Mouse (Mus musculus) right cerebral cortex, postnatal 10 days (tissue): ENCODE results near the gene Lrrc4c.

Experiments used
- DNase-seq, 2 experiments: peaks; one replicate each; pipeline ENCODE4 v3.0.0; 2021; ENCODE audit warnings: low spot score in 2 of 2

Gene Lrrc4c

DNA sequence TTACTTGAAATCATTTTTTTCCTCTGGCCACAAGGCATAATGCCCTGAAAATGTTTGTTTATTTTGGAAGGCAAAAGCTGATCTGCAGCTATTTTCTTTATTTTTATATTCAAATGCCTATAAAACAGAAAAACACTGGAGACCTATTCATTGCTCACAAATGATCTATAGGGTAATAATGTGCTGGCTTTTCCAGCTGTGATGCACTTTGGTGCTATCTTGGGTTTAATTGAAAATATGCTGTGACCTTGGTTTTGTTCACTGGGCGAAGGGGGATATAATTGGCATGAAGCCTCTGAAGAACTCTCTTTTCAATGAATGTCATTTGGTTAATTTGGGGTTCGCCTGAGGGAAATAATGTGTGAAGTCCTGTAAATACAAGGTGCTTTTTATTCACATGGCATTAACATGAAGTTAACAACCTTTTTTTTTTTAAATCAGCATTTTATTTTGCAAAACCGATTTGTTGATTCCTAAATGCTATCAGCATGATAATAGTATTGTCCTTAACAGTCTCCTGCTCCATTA, 1286.8 kb downstream of the Lrrc4c start:
- no peak for DNase-seq

DNA sequence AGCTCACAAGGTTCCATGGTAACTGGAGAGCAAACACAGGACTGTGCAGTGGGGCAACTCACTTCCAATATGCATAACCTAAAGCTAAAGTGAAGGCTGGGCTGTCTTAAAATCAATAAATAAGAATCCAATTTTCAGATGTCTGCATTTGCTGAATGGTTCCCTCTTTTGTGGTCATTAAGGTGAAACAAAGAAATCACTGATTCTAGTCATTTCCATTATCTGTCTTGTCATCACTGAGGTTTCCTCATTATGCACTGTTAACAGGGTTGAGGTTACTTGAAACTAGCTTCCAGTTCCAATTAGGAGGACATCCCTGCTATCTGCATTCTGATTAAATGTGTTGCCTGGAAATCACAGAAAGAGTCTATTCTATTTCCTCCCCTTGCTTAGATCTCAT, 1291.5 kb downstream of the Lrrc4c start:
- no peak for DNase-seq

DNA sequence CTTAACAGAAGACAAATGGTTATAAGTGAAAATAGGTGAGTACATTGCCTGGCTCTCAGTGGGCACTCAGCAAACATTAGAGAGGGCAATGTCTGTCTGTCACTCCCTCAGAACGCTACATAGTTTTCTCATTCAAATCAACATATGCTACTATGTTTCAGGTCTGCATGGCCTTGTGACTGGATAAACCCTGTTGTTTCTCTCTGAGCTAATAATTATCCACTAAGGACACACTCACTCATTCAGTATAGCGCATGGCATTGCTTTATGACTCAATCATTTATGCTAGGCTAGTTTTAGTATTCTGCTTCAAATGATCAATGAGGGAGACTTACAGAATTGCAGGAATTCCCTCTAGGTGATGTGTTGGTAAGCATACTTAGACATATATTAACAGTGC, 1292.6 kb downstream of the Lrrc4c start:
- DNase-seq, result no peak

DNA sequence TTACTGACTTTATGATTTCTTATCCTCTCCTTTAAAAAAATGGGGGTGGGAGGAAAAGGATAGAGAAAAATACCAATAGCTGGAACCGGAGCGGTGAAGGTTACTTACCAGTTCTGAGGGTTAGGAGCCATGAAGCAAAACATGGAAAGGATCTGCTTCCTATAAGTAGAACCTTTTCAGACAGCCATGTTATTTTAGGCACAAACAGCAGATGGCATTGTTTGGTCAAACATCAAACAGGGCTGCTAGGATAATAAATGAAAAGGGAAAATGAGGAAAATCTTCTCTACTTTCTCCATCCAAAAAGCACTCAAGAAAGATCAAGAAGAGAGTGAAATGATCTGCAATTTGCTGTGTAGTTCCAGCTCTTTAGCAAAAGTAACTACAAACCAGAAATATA, 1296.8 kb downstream of the Lrrc4c start:
- DNase-seq, result no peak

DNA sequence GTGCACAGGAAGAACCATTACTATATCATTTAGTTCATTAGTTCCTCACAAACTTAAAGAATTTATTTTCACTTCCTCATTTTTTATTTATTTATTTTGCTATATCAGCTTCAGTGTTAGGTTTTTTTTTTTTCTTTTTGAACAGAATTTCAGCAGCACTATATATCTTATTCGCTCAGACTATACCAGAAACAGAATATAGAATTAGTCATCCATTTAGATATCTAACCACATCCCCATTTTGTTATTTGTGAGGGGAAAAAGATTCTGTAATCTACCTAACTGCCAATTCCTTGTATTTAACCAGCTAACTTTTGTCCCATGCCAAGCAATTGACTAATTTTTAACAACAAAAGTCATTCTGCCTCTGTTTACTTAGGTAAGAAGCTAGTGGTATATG, 1300.6 kb downstream of the Lrrc4c start:
- DNase-seq, result no peak

DNA sequence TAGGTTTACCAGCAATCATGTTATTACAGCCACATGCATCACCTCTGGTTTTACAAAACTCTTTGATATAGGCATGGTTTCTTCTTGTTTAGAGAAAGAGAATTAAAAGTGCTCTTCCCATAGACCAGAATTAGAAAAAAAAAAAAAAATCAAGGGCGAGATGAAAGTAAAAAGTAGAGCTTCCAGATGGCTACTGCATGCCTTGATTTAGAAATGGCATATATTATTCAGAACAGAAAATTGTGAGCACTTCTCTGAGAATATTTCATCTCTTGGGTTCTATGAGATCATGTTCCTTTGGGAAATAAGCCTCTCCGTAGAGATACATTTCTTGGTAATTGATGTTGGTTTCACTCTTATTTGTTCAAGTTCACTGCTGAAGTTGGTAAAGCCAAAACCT, 1322.0 kb downstream of the Lrrc4c start:
- DNase-seq, result no peak

DNA sequence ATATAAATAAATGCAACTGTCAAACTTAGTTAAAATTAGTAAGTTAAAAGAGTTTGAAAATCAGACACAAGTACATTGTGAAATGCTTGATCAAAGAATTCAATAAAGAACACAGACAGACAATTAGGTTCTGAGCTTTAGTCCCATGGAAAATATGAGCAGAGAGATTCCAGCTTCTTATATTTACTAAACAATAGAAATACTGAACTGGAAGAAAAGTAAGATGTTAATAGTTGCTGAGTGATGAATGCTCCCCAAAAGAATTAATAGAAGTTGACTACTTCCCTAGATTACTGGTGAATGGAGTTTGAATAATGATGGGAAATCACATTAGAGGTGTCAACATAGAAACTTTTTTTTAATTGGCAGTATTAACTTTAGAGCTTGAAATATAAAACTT, 1323.7 kb downstream of the Lrrc4c start:
- no peak for DNase-seq

DNA sequence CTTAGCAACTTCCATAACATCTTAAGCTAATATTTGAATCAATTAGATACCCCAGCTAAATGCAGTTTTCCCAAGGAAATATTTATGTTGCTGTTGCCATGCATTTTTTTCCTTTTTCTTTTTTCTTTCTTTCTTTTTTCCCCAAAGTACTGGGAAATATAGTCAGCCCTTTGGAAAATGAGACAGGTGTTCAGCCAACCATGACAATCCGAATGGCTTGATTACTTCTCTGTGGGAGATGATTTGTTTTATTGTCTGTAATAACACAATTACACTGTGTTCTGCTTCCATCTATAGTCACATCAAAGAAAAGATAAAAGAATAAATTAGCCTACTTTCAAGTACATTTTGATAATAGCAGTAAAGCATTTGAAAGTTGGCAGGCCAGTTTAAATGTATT, 1334.7 kb downstream of the Lrrc4c start:
- no peak for DNase-seq
